Mouse (Mus musculus) large intestine, adult 2 months (tissue): ENCODE data around the gene Hells. TPM values are rescaled to one million over a fixed set of nuclear protein-coding genes. Genes with fewer than 3 reads are reported as not detected.
A peak's percentile ranks its signal among the peaks of the same experiment; 100 is the strongest.

Experiments used
- DNase-seq: peaks from one replicate; pipeline ENCODE4 v3.0.0-alpha.2; 2012; ENCODE audit warnings: low read depth, low spot score
- WGBS: fragments of 180-500 bp; shearing (Covaris S2); methylation state at CpG from one replicate; pipeline ENCODE4 v1.1.7; 2018; 5-methylcytosine and 5-hydroxymethylcytosine counted together
- polyA plus RNA-seq: library from polyadenylated mRNA; depleted of rRNA; stranded (reverse); fragments of >200 nt; gene quantifications from 2 replicates; pipeline ENCODE4 v1.2.3, GENCODE M21; 2012; rRNA removed

Gene Hells
- polyA plus RNA-seq, 1 experiment = 1.3 TPM

DNA sequence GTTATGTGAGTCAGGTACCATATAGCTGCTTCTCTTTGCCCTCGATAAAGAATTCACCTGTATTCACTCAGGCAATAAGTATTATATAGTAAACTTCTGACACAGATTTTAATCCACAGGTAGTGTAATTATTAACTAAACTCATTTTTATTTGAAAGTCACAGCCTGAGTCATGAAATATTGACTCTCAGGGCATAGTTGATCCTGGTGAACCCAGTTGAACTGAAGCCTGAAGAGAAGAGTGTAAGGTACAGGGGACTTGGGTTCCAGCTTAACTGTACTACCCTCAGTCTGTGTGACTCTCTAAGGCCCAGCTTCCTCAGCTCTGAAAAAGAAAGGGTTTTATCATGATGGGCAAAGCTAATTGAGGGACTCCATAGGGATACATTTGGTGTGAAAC is 74.4 kb downstream of the Hells start:
- DNase-seq = peak; percentile 67
- WGBS = 37% methylated on average over 1 of the region's 1 CpGs

DNA sequence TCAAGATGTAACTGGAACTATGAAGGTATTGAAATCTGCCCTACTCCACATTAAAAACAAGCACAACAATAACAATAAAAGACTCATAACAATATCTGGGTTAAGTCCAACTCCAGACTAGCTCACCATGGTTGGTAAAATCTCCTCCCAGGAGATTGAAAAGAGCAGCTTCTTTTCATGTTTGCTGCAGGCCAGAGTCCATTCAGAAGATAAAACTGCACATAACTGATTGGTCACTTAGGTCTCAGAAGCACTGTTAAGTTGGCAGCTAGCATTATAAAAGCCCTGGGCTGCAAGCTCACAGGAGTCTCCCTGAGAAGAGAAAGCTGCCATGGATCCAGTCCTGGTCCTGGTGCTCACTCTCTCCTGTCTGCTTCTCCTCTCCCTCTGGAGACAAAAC is 76.0 kb downstream of the Hells start, which contains the start of gene Cyp2c55:
Gene Cyp2c55, plus strand, starts transcription at position 305 of the 400 bp plus-strand sequence.
- peak; percentile 71 for DNase-seq

Other genes with a start within 250 kb of the Hells start
- gene Noc3l, start 111.7 kb upstream of the Hells start, polyA plus RNA-seq = 2.9 and 3.3 TPM in 2 replicates
- 0.83 and 1.7 TPM in 2 replicates for gene Tbc1d12, start 94.3 kb upstream of the Hells start, polyA plus RNA-seq
- 0.93 and 13.1 TPM in 2 replicates for gene Cyp2c55, start 76.1 kb downstream of the Hells start, polyA plus RNA-seq
- gene Cyp2c65, start 130.1 kb downstream of the Hells start, polyA plus RNA-seq = 4.4 and 57.2 TPM in 2 replicates
- gene Cyp2c66, start 183.0 kb downstream of the Hells start, polyA plus RNA-seq = 0.05 and 3.2 TPM in 2 replicates